Mouse (Mus musculus) limb, embryonic 14.5 days (tissue): ENCODE measurements around the gene Atr. TPM values are rescaled to one million over a fixed set of nuclear protein-coding genes. Genes with fewer than 3 reads are reported as not detected.

Experiments
- ATAC-seq: fragments of 200-750 bp; cut with Nextera tagmentation; 2 replicates; pipeline ENCODE4 v1.8.0; 2017; ENCODE audit warnings: low read depth, moderate number of reproducible peaks, moderate TSS enrichment; ENCODE audit not compliant: low FRiP score
- DNase-seq: peaks from one replicate; pipeline ENCODE4 v3.0.0-alpha.2; 2015; ENCODE audit warnings: low spot score
- H3K27ac ChIP-seq: fragments of 300-500 bp; sonication (generic); replicated peaks from 2 replicates; pipeline ENCODE4 v1.5.1; 2014; ENCODE audit warnings: low read depth, mild to moderate bottlenecking, low read length, moderate library complexity, mixed read lengths
- H3K27me3 ChIP-seq: fragments of 300-500 bp; sonication (generic); 2 replicates; pipeline ENCODE4 v1.6.1; 2014; ENCODE audit warnings: low read length, mixed read lengths; ENCODE audit not compliant: control insufficient read depth, insufficient read depth
- H3K36me3 ChIP-seq: fragments of 300-500 bp; sonication (generic); 2 replicates; pipeline ENCODE4 v1.6.1; 2014; ENCODE audit warnings: mild to moderate bottlenecking, low read length, moderate library complexity, mixed read lengths; ENCODE audit not compliant: control insufficient read depth, insufficient read depth
- H3K4me1 ChIP-seq: fragments of 300-500 bp; sonication (generic); 2 replicates; pipeline ENCODE4 v1.6.1; 2014; ENCODE audit warnings: antibody characterized with exemption, low read length, mixed read lengths; ENCODE audit not compliant: control insufficient read depth, insufficient read depth
- H3K4me2 ChIP-seq: fragments of 300-500 bp; sonication (generic); replicated peaks from 2 replicates; pipeline ENCODE4 v1.6.1; 2014; ENCODE audit warnings: low read depth, mild to moderate bottlenecking, low read length, moderate library complexity; ENCODE audit not compliant: severe bottlenecking
- H3K4me3 ChIP-seq: fragments of 300-500 bp; sonication (generic); replicated peaks from 2 replicates; pipeline ENCODE4 v1.5.1; 2014; ENCODE audit warnings: low read length
- H3K9ac ChIP-seq: fragments of 300-500 bp; sonication (generic); 2 replicates; pipeline ENCODE4 v1.6.1; 2014; ENCODE audit warnings: mild to moderate bottlenecking, low read depth, low read length, moderate library complexity; ENCODE audit not compliant: severe bottlenecking
- H3K9me3 ChIP-seq: fragments of 300-500 bp; sonication (generic); 2 replicates; pipeline ENCODE4 v1.6.1; 2016; ENCODE audit warnings: low read length; ENCODE audit not compliant: control insufficient read depth
- POLR2A ChIP-seq: fragments of 200-500 bp; IDR thresholded peaks from 2 replicates; pipeline ENCODE4 v1.8.0; 2012; ENCODE audit warnings: inconsistent platforms, mild to moderate bottlenecking, moderate library complexity, borderline replicate concordance; ENCODE audit not compliant: insufficient read depth, insufficient read length; ENCODE audit errors: extremely low read depth
- WGBS: fragments of 180-500 bp; shearing (Covaris S2); extraction: QIAGEN DNeasy Blood & Tissue Kit; methylation state at CpG from one replicate; pipeline ENCODE4 v1.1.7; 2014; 5-methylcytosine and 5-hydroxymethylcytosine counted together
- polyA plus RNA-seq, 2 experiments: library from polyadenylated mRNA; depleted of rRNA in 1 of 2; stranded (reverse) in 1 of 2; unstranded in 1 of 2; fragments of >200 nt; fragmentation: Nextera tagmentation in 1 of 2; extraction: Ambion mirVana in 1 of 2; gene quantifications; 2 replicates each; pipeline versions ENCODE4 v1.2.1 to v1.2.3; 2012 to 2014

Gene Atr
- polyA plus RNA-seq, 2 experiments: 14.0 to 14.9 TPM

DNA sequence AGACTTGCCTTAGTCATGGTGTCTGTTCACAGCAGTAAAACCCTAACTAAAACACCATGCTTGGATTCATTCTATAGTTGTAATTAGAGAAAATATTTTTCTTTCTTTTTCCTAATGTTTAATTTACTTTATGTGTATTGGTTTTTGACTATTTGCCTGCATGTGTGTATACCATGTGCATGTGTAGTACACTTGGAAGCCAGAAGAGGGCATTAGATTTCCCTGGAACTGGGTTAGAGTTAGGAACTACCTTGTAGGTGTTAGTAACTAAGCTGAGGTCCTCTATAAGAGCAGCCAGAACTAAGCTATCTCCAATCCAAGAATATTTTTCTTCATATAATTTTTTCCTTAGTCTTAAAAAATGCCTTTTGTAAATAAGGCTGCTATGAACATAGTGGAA is 75.5 kb downstream of the Atr start:
- H3K4me1 ChIP-seq: no peaks in the 10 kb centered on the region
- no peak for TF ChIP-seq POLR2A
- H3K36me3 ChIP-seq: peaks cover 23% of the 10 kb centered on the region
- no peaks in the 10 kb centered on the region for H3K27me3 ChIP-seq
- no peak overlapping the region for H3K9ac ChIP-seq
- H3K4me3 ChIP-seq: no peak overlapping the region
- ATAC-seq (no peak), DNase-seq (no peak)
- no peak overlapping the region for H3K4me2 ChIP-seq
- H3K27ac ChIP-seq: no peak overlapping the region
- H3K9me3 ChIP-seq: no peaks in the 10 kb centered on the region

DNA sequence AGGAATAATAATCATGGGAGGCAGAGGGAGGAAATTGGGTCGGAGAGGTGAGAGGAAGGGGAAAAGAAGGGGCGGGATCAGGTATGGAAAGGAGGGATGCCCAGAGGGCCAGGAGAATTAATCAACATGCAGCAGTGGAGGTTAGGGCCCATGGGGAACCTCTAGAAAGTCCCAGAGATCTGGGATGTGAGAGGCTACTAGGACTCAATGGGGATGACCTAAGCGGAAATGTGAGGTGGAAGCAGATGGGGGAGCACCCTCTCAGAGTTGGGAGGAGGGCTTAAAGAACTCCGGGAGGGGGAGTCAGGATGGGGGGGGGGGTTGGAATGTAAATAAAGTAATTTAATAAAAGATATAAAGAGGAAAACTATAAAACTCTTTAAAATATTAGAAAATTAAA is 96.3 kb downstream of the Atr start:
- Histone ChIP-seq H3K4me3 (peak overlapping the region; percentile 90), H3K36me3 (peaks cover 3% of the 10 kb centered on the region; the same call in 1 of the 2 replicates), H3K27ac (no peak overlapping the region), H3K9me3 (no peaks in the 10 kb centered on the region), H3K9ac (no peak overlapping the region), H3K4me2 (peak overlapping the region; percentile 66), H3K4me1 (no peaks in the 10 kb centered on the region), H3K27me3 (no peaks in the 10 kb centered on the region)
- DNase-seq (no peak), ATAC-seq (no peak)
- TF ChIP-seq POLR2A: no peak
- WGBS: 72% methylated on average over 4 of the region's 4 CpGs

DNA sequence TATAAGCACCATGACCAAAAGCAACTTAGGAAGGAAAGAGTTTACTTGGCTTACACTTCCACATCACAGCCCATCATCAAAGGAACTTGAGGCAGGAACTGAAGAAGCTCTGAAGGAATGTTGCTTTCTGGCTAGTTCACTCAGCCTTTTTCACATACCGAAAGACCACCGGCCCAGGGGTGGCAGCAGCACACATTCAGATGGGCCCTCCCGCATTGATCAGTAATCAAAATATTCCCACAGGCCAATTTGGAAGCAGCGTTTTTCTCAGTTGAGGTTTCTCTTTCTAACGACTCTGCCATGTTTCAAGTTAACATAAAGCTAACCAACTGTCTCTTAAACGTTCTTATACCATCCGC is 96.8 kb downstream of the Atr start:
- ATAC-seq (peak; percentile 73), DNase-seq (peak; percentile 63)
- Histone ChIP-seq H3K36me3 (peaks cover 6% of the 10 kb centered on the region), H3K27me3 (no peaks in the 10 kb centered on the region), H3K4me3 (peak overlapping the region; percentile 90), H3K9ac (peak overlapping the region; percentile 96), H3K9me3 (no peaks in the 10 kb centered on the region), H3K27ac (peak overlapping the region; percentile 89; the same call in 1 of the 2 replicates), H3K4me1 (no peaks in the 10 kb centered on the region), H3K4me2 (peak overlapping the region; percentile 66)
- no peak for TF ChIP-seq POLR2A
- WGBS: under 1% methylated on average over 7 of the region's 7 CpGs

DNA sequence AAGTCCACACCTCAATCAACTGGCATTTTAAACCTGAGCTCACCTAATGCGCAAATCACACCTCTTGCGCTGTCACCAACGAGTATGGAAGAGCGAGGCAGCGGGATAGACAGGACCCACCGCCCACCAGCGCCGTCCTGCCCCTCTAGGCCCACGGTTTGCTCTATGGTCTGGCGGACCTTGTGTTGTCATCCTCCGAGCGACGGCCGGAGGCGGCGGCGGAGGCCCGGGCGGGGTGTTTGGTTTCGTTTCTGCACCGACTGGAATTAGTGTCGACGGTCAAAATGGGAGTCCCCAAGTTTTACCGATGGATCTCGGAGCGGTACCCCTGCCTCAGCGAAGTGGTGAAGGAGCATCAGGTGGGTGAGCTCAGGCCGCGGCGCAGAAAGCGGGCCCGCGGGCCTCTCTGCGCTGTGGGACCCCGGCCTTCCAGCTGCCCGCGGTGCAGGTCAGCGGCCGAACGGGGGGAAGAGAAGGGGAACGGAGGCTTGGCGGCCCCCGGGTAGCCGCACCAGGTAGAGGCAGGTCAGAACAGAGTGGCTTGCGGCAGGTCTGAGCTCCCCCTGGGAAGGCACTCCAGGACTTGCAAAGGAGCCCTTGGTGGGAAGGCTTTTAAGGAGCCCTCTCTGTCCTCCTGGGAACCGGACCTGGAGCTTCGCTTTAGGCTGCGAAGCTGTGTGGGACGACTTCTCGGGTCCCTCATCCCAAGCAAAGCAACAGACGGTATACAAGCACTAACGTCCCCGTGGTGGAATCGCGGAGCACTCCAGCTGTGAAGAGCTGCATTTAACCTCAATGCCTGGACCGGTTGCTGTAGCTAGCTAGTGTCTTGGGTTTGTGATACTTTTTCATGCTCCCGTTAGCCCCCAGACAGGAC is 97.4 kb downstream of the Atr start, which contains the start of gene Xrn1:
Gene Xrn1, plus strand, starts transcription at position 176 of the 877 bp plus-strand sequence.
- H3K9ac ChIP-seq: peak within 1 kb of the TSS; percentile 96
- no peaks in the 10 kb centered on the region for H3K4me1 ChIP-seq
- peak within 1 kb of the TSS; percentile 90 for H3K4me3 ChIP-seq
- peak within 1 kb of the TSS; percentile 89 for H3K27ac ChIP-seq
- peaks cover 9% of the 10 kb centered on the region for H3K36me3 ChIP-seq
- peak; percentile 93 for DNase-seq
- peak; percentile 83; the same call in 1 of the 2 replicates for TF ChIP-seq POLR2A
- peak within 1 kb of the TSS; percentile 66 for H3K4me2 ChIP-seq
- H3K27me3 ChIP-seq: no peaks in the 10 kb centered on the region
- H3K9me3 ChIP-seq: no peaks in the 10 kb centered on the region
- ATAC-seq: peak; percentile 98
- under 1% methylated on average over 46 of the region's 57 CpGs for WGBS

DNA sequence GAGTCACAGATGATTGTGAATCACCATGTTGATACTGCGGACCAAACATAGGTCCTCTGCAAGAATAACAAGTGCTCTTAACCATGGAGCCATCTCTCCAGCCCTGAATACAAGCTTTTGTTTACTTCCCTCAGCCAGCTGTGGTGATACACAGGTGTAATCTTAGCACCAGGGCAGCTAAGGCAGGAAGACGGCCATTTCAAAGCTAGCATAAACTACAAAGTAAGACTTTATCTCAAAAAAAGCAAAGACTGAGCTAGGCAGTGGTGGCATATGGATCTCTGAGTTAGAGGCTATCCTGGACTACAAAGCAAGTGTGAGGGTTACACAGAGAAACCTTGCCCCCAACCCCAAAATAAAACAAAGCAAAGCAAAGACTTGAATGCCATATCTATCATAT is 100.2 kb downstream of the Atr start:
- Histone ChIP-seq H3K36me3 (peaks cover 9% of the 10 kb centered on the region), H3K27me3 (no peaks in the 10 kb centered on the region), H3K27ac (no peak overlapping the region), H3K9me3 (no peaks in the 10 kb centered on the region), H3K4me1 (no peaks in the 10 kb centered on the region), H3K4me2 (no peak overlapping the region), H3K4me3 (no peak overlapping the region), H3K9ac (no peak overlapping the region)
- 90% methylated on average over 2 of the region's 2 CpGs for WGBS
- DNase-seq (no peak), ATAC-seq (no peak)
- TF ChIP-seq POLR2A: no peak
